Mouse (Mus musculus) effector memory CD4-positive, alpha-beta T cell, adult 7 months (primary cell): ENCODE results near the gene Kdm4b. TPM values are rescaled to one million over a fixed set of nuclear protein-coding genes. Genes with fewer than 3 reads are reported as not detected.

Experiments used
- polyA plus RNA-seq: library from polyadenylated mRNA; unstranded; fragments of 100-300 nt; shearing (Covaris generic); gene quantifications from one replicate; pipeline ENCODE4 v1.2.1, GENCODE M21; 2017

Kdm4b gene
- polyA plus RNA-seq, result 55.6 TPM

GRCm38 (mm10) chr17:56325450-56326152 lies at the start of gene Kdm4b:
Gene Kdm4b (plus strand): TSS chr17:56326062.

GRCm38 (mm10) chr17:56276643-56277566 lies 49.0 kb upstream of the Kdm4b start, which contains the start of gene Ticam1:
Gene Ticam1 (minus strand): TSS chr17:56276786.

GRCm38 (mm10) chr17:56292531-56293222 lies 33.2 kb upstream of the Kdm4b start, which contains the start of gene Plin3:
Gene Plin3 (minus strand): TSS chr17:56292873.

GRCm38 (mm10) chr17:56300186-56300585 lies 25.7 kb upstream of the Kdm4b start, which contains the start of gene Arrdc5:
Gene Arrdc5 (minus strand): TSS chr17:56300286.

GRCm38 (mm10) chr17:56303160-56303846 lies 22.6 kb upstream of the Kdm4b start, which contains the start of gene Uhrf1:
Gene Uhrf1 (plus strand): TSS chr17:56303321.

Other genes starting within 250 kb of the Kdm4b start
- gene Hdgfl2, start 246.4 kb upstream of the Kdm4b start, polyA plus RNA-seq, result 113 TPM
- gene Plin4, start 216.3 kb upstream of the Kdm4b start, polyA plus RNA-seq, result not detected
- gene Plin5, start 208.5 kb upstream of the Kdm4b start, polyA plus RNA-seq, result not detected
- gene Lrg1, start 204.1 kb upstream of the Kdm4b start, polyA plus RNA-seq, result not detected
- not detected for gene Sema6b, start 185.7 kb upstream of the Kdm4b start, polyA plus RNA-seq
- 22.7 TPM for gene Tnfaip8l1, start 163.6 kb upstream of the Kdm4b start, polyA plus RNA-seq
- 48.9 TPM for gene Mydgf, start 142.1 kb upstream of the Kdm4b start, polyA plus RNA-seq
- gene Dpp9, start 107.2 kb upstream of the Kdm4b start, polyA plus RNA-seq, result 44.4 TPM
- 10.0 TPM for gene Fem1a, start 69.3 kb upstream of the Kdm4b start, polyA plus RNA-seq
- gene Ticam1, start 49.3 kb upstream of the Kdm4b start, polyA plus RNA-seq, result 2.6 TPM
- 20.5 TPM for gene Plin3, start 33.2 kb upstream of the Kdm4b start, polyA plus RNA-seq
- gene Arrdc5, start 25.8 kb upstream of the Kdm4b start, polyA plus RNA-seq, result not detected
- 7.4 TPM for gene Uhrf1, start 22.7 kb upstream of the Kdm4b start, polyA plus RNA-seq
- 2.5 TPM for gene Ptprs, start 150.4 kb downstream of the Kdm4b start, polyA plus RNA-seq
- gene Znrf4, start 186.4 kb downstream of the Kdm4b start, polyA plus RNA-seq, result not detected
- gene Gm20219, start 228.3 kb downstream of the Kdm4b start, polyA plus RNA-seq, result not detected